Mouse (Mus musculus) cortical plate, adult 2 months (tissue): Measurements from ENCODE around the gene Gnb1l. TPM values are rescaled to one million over a fixed set of nuclear protein-coding genes. Genes with fewer than 3 reads are reported as not detected.
A peak's percentile ranks its signal among the peaks of the same experiment; 100 is the strongest.

Experiments used
- H3K27ac ChIP-seq: fragments of 200-500 bp; 2 replicates; pipeline ENCODE4 v1.5.1; 2012; ENCODE audit warnings: low read length, control low read depth, inconsistent platforms; ENCODE audit not compliant: insufficient read depth
- H3K4me1 ChIP-seq: fragments of 200-500 bp; 2 replicates; pipeline ENCODE4 v1.6.1; 2011; ENCODE audit warnings: low read length; ENCODE audit not compliant: control insufficient read depth, insufficient read depth
- H3K4me3 ChIP-seq: fragments of 200-500 bp; 2 replicates; pipeline ENCODE4 v1.5.1; 2011; ENCODE audit warnings: mild to moderate bottlenecking, low read length, control low read depth; ENCODE audit not compliant: insufficient read depth
- CTCF ChIP-seq: fragments of 200-500 bp; IDR thresholded peaks from 2 replicates; pipeline ENCODE4 v1.5.1; 2011; ENCODE audit warnings: mild to moderate bottlenecking, control low read depth, low read length; ENCODE audit not compliant: insufficient read depth; ENCODE audit errors: extremely low read depth
- POLR2A ChIP-seq: fragments of 200-500 bp; IDR thresholded peaks from 2 replicates; pipeline ENCODE4 v1.6.1; 2011; ENCODE audit warnings: mild to moderate bottlenecking, low read length, control low read depth; ENCODE audit not compliant: insufficient read depth; ENCODE audit errors: extremely low read depth
- polyA plus RNA-seq: library from polyadenylated mRNA; depleted of rRNA; stranded (reverse); fragments of >200 nt; gene quantifications from 2 replicates; pipeline ENCODE4 v1.2.3, GENCODE M21; 2012

The Gnb1l gene
- polyA plus RNA-seq, 1 experiment: 7.8 TPM

DNA sequence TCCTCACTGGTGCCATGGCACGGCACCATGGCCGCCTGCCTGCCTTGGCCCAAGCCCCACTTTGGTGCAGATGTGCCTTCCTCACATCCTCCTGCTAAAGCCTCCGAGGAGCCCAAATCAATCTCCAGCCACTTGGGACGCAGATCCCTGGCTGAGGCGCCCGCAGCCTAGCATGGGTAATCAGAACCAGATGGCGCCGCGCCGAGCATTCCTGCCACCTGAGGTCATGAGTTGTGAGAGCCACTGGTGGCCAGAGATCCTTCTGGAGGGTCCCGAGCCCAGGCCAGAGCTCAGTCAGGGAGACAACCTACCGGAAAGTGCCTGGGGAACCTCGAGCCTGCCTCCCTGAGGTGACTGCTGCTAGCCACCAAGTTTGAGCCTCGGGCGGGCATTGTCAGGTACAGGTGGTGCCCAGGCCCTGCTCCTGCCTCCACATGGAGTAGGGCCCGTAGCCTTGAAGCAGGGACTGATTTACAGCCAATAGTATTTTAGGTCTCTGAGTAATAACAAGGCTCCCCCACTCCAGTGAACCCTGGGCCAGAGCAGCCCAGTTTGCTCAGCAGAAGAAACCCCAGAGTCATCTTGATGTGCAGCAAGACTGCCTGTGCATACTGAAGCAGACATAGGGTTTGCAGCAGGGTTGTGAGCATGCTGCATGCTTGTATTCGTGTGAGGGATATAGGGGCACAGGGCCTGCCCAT lies 56.9 kb downstream of the Gnb1l start:
- Histone ChIP-seq H3K4me1 (no peaks in the 10 kb centered on the region), H3K4me3 (no peak overlapping the region), H3K27ac (no peak overlapping the region)
- TF ChIP-seq POLR2A (no peak), CTCF (no peak)

DNA sequence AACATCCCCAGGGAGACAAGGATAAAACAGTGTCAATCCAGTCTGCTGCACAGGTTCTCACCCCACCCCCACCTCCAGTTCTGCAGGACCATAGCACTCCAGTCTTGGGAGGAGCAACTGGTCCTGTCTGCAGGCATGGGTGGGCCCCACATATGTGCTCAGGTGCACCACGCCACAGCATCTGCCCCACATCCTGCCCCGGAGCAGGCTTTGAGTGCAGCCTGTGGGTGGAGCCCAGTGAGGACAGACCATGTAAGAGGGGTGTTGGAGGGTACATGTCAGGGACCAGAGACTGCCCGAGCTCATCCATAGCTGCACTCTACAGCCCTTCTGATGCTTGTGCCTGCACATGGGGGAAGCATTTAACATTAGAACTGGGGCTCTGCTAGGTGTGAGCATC lies 57.9 kb downstream of the Gnb1l start:
- Histone ChIP-seq H3K4me1 (no peaks in the 10 kb centered on the region), H3K27ac (no peak overlapping the region), H3K4me3 (no peak overlapping the region)
- TF ChIP-seq CTCF (no peak), POLR2A (no peak)

DNA sequence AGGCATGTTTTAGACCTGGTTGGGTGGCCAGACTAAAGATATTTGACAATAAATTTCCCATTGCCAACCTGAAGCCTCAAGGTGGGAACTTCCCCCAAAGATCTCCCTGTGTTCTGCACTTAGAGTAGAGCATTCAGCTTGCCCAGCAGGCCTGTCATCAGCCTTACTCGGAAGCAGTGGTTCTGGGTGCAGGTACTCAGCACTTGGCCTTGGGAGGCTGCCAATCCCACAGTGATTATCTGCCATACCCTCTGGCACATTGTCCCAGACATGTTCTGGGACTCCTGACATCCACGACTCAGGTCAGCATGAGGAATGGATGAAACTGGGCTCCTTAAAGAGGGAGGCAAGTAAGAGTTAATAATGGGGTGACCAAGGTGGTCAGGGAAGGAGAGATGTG lies 66.0 kb downstream of the Gnb1l start:
- Histone ChIP-seq H3K4me3 (no peak overlapping the region), H3K4me1 (no peaks in the 10 kb centered on the region), H3K27ac (no peak overlapping the region)
- TF ChIP-seq POLR2A (no peak), CTCF (no peak)

DNA sequence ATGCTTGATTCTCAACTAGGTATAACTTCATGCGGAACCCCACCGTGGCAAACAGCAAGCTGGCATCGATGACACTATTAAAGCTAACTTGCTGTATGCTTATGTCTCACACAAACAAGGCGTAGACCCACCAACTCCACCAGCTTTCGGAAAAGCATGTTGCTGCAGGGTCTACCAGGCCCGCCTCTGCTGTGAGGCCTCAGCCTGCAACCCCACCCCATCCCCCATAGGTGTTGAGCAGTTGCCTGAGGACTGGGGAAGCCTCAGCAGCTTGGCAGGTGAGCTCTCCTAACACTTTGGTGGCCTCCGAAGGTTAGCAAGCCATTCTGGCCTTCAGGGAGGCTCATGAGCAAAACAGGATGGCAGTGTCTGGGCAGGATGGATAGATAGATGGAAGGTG lies 70.1 kb downstream of the Gnb1l start:
- Histone ChIP-seq H3K27ac (no peak overlapping the region), H3K4me3 (no peak overlapping the region), H3K4me1 (no peaks in the 10 kb centered on the region)
- no peak for TF ChIP-seq CTCF
- TF ChIP-seq POLR2A: no peak

DNA sequence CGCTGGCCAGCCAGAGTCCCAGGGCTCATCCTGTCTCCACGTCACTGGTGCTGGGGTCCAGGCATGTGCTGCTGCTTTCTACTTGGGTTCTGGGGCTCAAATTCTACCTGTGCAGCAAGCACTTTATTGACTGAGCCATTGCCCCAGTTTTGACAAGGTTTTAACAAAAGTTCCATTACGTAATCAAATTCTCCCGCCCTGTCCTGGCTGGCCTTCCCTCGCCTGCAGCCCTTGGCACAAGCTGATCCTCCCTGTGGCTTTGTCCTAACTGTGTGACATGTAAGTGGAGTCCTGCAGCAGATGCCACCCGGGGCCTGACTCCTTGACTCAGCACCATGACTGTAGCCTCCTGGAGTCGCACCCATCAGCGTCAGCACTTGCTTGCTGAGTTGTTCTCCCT lies 75.7 kb downstream of the Gnb1l start:
- no peak overlapping the region for H3K4me3 ChIP-seq
- TF ChIP-seq CTCF: no peak
- TF ChIP-seq POLR2A: no peak

DNA sequence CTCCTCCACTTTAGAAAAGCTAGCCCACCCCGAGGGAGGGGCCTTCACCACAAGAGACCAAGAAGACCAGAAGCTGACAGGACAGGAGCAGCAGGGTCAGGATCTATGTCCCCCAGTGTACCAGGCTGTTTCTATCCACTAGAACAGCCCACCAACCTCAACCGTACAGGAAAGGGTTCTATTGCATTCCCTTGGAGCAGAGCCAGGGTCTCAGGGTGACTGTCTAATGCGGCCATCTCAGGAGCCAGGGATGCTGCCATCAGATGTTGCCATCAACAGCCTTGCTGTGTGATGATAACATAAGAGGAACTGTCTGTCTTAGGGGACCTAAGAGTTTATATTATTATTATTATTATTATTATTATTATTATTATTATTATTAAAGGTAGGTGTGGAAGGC lies 78.6 kb downstream of the Gnb1l start:
- no peak overlapping the region for H3K4me3 ChIP-seq
- no peak overlapping the region for H3K27ac ChIP-seq
- no peaks in the 10 kb centered on the region for H3K4me1 ChIP-seq
- TF ChIP-seq POLR2A: no peak
- no peak for TF ChIP-seq CTCF

More for the DNA sequence above, 75.7 kb downstream of the Gnb1l start:
- H3K4me1 ChIP-seq: no peaks in the 10 kb centered on the region
- H3K27ac ChIP-seq: no peak overlapping the region

DNA sequence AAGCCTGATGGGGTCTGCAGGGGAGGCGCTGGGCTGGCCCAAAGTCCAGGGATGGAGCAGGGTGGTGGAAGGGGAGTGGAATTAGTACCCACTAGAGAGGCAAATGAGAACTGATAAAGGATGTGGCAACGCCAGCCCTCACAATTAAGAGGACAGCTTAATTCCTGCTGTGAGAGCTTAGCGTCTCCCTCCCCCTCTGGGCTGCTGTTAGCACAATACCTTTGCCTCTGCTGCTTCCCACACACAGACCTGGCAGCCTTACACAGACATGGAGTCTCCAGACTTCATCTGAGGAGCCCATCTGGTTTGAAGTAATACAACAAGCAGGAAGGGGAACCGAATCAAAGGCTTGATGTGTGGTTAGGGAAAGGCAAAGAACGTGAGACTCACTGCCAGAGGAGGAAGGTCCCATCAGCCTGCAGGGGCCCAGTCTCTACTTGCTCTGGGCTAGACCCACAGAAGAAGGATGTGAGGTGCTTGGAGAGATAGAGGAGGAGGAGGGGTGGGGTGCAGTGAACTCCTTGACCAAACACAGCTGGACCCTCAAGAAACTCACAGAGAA lies 79.2 kb downstream of the Gnb1l start:
- H3K4me1 ChIP-seq: no peaks in the 10 kb centered on the region
- H3K4me3 ChIP-seq: no peak overlapping the region
- TF ChIP-seq CTCF: no peak
- TF ChIP-seq POLR2A: no peak
- no peak overlapping the region for H3K27ac ChIP-seq

DNA sequence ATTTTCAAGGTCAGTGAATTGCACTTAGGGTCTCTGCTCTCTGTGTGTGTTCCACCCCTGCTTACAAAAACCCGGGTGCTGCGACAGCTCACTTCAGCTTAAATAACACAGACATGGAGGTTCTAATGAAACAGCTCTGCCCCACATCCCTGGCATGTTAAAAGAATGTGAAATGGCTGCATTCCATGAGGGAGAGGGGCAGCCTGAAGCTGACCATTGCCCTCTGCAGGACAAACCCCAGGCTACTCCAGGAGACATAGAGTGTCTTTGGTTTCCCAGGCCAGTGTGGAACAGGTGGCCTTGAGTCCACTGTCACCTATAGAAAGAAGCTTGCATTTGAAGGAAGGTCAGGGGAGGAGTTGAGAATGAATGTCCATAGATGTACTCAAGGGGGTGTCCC lies 81.9 kb downstream of the Gnb1l start:
- no peaks in the 10 kb centered on the region for H3K4me1 ChIP-seq
- H3K27ac ChIP-seq: no peak overlapping the region
- TF ChIP-seq POLR2A (no peak), CTCF (no peak)
- no peak overlapping the region for H3K4me3 ChIP-seq

DNA sequence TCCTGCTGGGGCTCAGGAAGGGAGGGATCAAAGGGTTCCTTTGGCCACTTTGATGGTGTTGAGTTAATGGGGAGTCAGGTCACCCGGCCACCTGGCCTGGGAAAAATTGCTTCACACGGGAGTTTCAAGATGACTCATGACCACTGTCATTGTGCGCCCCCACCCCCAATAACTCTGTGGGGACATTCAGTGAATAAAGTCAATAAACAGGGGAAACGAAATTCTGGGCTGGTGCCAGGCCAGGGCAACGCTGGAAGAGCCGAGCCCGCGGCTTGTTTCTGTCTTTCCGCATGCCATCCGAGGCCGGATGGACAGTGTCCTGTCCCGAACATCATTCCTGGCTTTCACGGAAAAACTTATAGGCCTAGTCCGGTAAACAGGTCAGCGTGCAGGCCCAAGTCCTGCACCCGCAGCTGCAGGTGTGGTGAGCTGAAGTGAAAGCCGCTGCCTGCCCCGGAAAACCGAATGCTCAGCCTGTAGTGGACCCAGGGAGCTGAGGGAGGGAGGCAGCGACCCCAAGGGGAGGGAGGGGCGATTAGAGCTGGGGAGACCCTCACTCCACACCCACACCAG lies 82.6 kb downstream of the Gnb1l start:
- no peak overlapping the region for H3K27ac ChIP-seq
- H3K4me1 ChIP-seq: no peaks in the 10 kb centered on the region
- no peak for TF ChIP-seq CTCF
- TF ChIP-seq POLR2A: no peak
- 0 out of 2 replicates have a peak overlapping the region, but pooled peaks have one; percentile 16 for H3K4me3 ChIP-seq
